Mouse (Mus musculus) CD4-positive, CD25-positive, alpha-beta regulatory T cell, adult 2 months (primary cell): Measurements from ENCODE around the gene Prkn.

Experiments used
- DNase-seq: peaks from one replicate; pipeline ENCODE4 v3.0.0-alpha.2; 2012; ENCODE audit warnings: low read depth, low spot score

The Prkn gene

DNA sequence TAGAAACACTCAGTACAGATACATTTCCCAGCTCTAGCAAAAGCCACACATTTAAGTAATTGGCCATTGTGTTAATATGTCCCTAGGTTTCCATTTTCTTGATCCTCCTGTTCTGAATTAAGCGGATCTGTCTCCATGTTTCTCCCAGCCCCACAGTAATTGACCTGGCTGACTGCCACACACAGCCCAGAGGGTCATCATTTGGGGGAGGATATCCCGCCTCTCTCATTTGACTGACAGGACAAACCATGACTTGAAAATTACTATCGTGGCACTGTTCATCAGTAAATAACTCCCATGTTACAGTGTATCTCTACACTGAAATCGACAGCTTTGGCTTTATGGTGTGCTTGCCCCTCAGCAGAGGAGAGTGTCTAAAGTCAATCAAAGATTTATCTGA is 146.9 kb downstream of the Prkn start:
- DNase-seq: no peak

DNA sequence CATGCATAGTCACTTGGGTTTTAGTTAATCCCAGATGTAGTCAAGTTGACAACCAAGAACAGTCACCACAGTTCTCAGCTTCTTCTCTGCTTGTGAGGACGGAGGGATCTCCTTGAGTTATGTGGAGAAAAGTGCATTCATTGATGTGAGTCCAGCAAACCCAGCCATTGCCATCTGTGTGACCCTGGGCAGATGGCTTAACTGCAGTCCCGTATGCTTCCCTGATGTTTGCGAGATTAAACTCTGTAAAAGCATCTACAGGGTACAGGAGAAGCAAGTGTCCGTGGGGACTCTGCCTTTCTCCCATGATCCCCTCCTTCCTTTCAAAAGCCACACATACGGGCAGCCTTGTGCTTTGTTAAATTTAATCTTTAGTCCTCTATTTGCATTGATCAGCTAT is 157.1 kb downstream of the Prkn start:
- DNase-seq: no peak

- no peak for DNase-seq
Observed at GRCm38 (mm10) chr17:11023371-11023770, 183.2 kb downstream of the Prkn start.

GRCm38 (mm10) chr17:11029348-11029747 is 189.2 kb downstream of the Prkn start:
- DNase-seq: no peak

- no peak for DNase-seq
Observed at GRCm38 (mm10) chr17:11030936-11031335, 190.8 kb downstream of the Prkn start.

DNA sequence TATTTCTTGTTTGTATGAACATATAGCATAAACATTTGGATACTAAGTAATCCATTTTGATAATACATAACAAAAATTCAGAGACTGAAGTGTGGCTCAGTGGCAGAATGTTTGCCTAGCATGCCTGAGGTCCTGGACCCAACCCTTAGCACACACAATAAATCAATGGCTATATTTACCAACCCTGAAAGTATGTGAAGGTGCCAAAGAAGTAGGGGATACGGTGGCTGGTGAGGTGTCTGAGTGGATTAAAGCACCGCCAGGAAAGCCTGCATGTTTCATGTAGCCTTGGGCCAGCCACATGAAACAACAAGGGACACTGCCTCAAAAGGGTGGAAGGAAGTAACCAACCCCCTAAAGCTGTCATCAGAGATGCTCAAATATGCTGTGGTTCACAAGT is 192.2 kb downstream of the Prkn start:
- no peak for DNase-seq

GRCm38 (mm10) chr17:11033594-11033993 is 193.4 kb downstream of the Prkn start:
- DNase-seq: no peak

DNA sequence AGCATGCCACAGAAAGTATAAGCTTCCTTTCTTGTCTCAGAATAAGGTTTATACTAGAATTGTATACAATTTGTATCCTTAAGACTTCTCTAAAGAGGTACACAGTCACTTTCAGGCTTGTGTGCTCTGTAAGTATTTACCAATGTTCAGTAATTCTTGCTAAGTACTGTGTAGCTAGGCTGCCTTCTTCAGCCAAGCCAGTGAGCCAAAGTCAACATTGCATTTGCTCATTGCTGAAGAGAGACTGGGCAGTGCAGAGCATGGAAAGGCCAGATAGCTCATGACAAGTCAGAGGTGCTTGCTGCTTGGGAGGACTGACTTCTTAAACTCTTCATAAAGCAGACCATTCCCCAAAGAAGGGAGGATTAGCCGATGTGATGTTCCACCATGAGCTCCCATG is 198.1 kb downstream of the Prkn start:
- DNase-seq: no peak

DNA sequence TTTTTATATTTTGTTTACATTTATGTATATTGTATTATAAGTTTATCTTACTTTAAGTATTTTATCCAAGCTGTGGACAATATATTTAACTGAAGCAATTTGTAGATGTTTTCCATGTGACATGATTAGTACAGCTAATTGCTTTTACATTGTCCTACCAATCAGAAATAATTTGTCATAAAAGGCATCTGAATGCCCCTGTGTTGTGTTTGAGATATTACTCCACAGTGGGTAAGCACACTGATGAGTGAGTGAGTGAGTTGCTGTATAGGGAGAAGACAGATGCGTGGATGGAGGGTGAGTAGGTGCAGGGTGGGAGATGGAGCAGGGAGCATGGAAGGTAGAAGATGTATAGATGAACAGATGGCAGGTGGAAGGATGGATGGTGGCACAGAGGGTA is 218.8 kb downstream of the Prkn start:
- no peak for DNase-seq

- no peak for DNase-seq
Observed at GRCm38 (mm10) chr17:11067076-11067703, 227.0 kb downstream of the Prkn start.

DNA sequence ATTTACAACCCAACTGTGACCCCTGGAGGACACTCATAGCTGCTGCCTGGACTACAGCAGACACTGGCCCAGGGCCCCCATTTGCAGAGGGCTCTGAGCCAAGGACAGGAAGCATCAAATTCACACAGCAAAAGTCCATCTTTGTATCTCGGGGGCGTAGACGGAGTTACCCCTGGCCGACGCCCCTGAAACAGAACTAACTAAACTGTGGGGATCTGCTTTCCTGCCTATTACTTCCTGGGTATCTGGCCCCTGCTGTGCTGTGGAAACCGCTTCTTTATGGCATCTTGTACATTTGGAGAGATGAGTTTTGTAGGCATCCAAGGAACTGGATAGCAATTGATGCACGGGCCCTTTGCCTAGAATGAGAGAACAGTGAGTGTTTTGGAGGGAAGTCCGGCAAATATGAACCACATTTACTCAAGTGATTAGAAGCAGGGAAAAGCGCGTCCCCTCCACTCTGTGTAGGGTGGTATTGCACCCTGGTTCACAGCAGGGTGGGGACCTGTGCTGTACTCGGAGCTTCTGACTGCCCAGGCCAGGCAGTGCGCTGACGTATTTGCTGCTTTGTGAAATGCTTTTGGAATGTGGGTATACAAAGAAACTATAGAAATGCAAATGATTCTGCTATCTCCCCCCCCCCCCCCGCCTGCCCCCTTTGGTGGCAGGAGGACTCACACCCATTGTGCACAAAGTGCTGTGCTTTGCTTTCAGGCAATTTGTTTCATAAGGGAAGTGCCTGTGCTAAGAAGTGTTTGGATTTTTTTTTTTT is 227.7 kb downstream of the Prkn start:
- no peak for DNase-seq

DNA sequence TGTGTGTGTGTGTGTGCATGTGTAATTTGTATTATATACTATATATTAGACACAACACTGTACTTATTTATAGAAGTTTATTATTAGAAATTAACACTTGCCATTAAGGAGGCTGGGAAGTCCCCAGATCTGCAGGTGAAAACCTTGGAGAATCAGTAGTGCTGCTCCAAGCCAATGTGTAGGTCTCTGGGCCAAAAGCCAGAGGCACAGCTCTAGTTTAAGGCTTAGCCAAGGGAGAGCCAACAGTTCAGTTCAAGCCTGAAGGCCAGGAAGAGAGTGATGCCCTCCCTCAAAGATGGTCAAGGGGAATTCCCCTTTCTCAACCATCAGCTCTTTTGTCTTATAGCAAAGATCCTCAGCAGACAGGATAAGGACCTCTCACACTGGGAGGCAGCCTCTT is 230.8 kb downstream of the Prkn start:
- DNase-seq: no peak

DNA sequence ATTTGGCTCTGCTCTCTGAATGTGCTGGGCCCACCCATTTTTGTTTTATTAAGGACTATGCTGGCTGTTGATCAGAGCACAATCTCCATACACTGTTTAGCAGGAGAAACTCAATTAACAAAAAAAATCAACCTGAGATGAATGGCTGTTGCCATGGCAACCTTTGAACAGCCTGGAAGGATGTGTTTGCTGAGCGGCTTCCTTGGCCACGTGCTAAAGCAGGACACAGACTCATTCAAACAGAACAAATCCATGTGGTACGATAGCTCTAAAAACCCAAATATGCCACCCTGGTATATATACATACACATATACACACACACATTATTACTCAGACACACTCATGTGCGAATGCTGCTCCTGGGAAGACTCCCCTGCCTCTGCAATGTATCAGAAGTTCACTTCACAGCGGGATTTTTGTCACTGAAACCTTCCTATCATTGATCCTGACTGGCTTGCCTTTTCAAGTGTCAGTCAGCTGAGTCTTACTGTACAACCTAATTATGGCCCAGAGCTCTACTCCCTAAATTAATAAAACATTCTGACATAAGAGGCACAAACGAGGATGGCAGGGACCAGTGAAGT is 236.2 kb downstream of the Prkn start:
- DNase-seq: no peak

- DNase-seq: no peak
Observed at GRCm38 (mm10) chr17:11086492-11086891, 246.3 kb downstream of the Prkn start.

DNA sequence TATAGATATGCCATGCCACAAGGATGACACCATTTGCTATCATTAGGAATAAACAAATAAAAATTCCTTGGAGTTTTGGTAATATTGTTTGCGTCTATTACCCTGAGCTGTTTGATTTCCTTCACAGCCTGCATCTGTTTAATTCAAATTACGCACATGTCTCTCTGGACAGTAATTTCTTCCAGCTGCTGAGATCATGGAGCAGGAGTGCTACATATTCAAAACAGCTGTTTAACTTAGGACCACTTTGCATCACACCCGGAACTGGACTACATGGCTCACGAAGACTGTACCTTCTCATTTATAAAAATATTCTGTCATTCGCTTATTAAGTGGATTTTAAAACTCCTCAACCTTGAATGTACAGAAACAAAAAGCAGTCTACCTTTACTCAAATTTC is 246.9 kb downstream of the Prkn start:
- DNase-seq: no peak

DNA sequence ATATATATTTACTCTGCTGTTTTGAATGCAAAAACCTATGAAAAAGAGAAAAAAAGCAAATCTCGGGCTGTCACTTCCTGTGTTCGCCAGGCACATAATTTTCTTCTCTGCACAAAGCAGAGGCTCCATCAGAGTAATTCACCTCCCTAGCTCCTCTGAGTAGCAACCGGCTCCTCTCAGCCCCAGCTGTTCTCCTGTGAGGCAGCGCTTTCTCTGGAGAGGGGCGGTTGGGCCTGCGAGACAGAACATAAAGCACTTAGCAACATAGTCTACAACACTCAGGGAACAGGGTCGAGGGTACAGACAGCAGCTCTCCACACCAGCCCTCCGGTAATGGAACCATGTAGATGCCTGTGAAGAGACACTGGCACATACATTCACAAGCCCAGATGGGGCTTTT is 247.6 kb downstream of the Prkn start:
- DNase-seq: no peak

DNA sequence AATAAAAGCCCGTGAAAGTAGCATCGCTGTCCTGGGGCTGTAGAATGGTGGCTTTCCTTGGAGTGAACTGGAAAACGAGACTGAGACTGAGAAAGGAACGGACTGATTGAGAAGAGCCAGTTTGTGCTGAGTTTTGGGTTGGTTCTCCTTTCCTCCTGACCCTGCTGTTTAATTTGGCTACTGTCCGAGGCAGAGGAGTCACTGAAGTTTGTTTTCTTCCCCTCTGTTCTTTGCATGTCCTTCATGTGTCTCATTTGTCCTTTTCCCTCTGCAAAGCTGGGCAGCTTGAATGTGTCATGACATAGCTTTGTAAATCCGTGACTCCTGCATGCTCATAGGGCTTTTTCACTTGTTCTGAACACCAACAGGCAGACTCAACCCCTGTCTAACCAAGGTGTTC is 249.2 kb downstream of the Prkn start:
- DNase-seq: no peak

GRCm38 (mm10) chr17:11092900-11093299 is 252.7 kb downstream of the Prkn start:
- no peak for DNase-seq

DNA sequence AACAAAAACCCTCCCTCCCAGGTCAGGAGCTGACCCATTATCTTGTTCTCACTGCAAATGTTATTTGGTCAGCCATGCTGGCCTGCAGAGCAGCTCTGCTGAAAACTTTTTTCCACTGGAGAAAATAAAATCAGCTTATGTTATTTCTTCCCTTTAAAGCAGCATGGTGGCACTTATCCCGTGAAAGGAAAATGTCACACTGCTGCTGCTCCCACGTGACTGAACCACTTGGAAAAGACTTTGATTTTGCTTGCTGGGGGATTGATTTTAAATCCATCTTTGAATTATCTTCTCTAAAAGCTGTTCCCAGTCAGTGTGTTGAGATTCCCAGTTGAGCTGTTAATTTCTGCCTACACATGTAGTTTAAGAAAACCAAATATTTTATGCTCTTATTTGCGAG is 253.1 kb downstream of the Prkn start:
- DNase-seq: no peak

DNA sequence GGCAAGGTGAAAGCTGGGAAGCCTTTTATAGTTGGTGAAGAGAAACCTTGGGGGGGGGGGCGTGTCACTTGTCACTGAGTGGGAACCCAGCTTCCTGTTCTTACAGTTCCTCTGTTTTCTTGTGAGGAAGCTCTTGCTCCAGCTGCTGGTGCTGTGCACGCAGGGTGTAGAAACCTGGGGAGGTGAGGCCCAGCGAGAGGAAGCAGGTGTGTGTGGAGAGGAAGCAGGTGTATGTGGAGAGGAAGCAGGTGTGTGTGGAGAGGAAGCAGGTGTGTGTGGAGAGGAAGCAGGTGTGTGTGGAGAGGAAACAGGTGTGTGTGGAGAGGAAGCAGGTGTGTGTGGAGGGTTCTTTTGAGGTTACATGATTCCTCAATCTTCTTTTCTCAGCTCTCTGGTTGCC is 266.8 kb downstream of the Prkn start:
- DNase-seq: no peak

DNA sequence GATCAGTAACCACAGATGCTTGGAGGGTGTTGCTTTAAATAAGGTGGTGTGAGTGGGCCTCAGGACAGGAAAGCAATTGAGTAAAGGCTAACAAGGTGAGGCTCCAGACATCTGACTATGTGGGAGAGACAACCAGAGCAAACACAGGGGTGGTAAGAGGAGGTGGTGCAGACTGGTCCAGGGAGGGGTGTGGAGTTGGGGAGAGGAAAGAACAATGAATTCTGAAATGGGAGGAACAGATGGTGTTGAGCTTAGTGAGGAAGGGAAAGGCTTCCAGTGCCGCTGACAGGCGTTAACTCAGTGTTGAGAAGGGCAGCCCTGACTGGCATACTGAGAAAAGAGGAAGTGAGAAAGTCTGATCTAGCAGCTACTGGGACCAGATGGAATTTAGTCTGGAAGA is 267.7 kb downstream of the Prkn start:
- no peak for DNase-seq

GRCm38 (mm10) chr17:11117508-11117907 is 277.3 kb downstream of the Prkn start:
- no peak for DNase-seq

DNA sequence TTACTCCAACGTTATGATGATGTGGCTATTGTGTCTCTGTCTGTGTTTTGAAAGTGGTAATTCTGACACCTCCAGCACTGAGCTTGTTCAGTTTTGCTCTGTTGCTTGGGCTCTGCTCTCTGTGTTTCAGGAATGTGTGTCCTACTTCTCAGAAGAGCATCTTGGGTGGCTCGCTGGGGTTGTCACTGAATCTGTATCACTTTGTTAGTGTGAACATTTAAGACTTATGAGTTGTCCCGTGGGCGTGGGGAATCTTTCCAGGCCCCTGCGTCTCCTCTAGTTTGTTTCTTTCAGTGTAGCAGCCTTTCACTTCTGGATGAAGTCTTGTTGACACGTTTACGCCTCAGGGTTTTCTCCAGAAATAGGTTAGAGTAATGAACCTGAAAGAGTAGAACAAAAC is 283.9 kb downstream of the Prkn start:
- no peak for DNase-seq
